Mouse (Mus musculus) heart, postnatal 0 days (tissue): ENCODE results near the gene Mrgpra6. TPM values are rescaled to one million over a fixed set of nuclear protein-coding genes. Genes with fewer than 3 reads are reported as not detected.

ENCODE experiments used
- ATAC-seq: fragments of 200-750 bp; cut with Nextera tagmentation; 2 replicates; pipeline ENCODE4 v1.8.0; 2017; ENCODE audit warnings: low read depth, moderate number of reproducible peaks, moderate library complexity; ENCODE audit not compliant: insufficient read depth
- DNase-seq: peaks from one replicate; pipeline ENCODE4 v3.0.0-alpha.2; 2016; ENCODE audit warnings: low spot score
- H3K27ac ChIP-seq: fragments of 300-500 bp; sonication (generic); 2 replicates; pipeline ENCODE4 v1.5.1; 2014; ENCODE audit warnings: low read depth, mild to moderate bottlenecking
- H3K27me3 ChIP-seq: fragments of 300-500 bp; sonication (generic); 2 replicates; pipeline ENCODE4 v1.6.1; 2014; ENCODE audit warnings: low read length, mixed read lengths; ENCODE audit not compliant: control insufficient read depth, insufficient read depth
- H3K36me3 ChIP-seq: fragments of 300-500 bp; sonication (generic); replicated peaks from 2 replicates; pipeline ENCODE4 v1.6.1; 2014; ENCODE audit warnings: low read length, mixed read lengths; ENCODE audit not compliant: control insufficient read depth, insufficient read depth
- H3K4me1 ChIP-seq: fragments of 300-500 bp; sonication (generic); 2 replicates; pipeline ENCODE4 v1.6.1; 2014; ENCODE audit warnings: antibody characterized with exemption; ENCODE audit not compliant: control insufficient read depth, insufficient read depth
- H3K4me2 ChIP-seq: fragments of 300-500 bp; sonication (generic); 2 replicates; pipeline ENCODE4 v1.6.1; 2014; ENCODE audit warnings: low read depth, mild to moderate bottlenecking, low read length, moderate library complexity
- H3K4me3 ChIP-seq: fragments of 300-500 bp; sonication (generic); 2 replicates; pipeline ENCODE4 v1.5.1; 2014; ENCODE audit warnings: low read depth, low read length
- H3K9ac ChIP-seq: fragments of 300-500 bp; sonication (generic); replicated peaks from 2 replicates; pipeline ENCODE4 v1.6.1; 2014; ENCODE audit warnings: low read depth, low read length, mixed read lengths
- H3K9me3 ChIP-seq: fragments of 300-500 bp; sonication (generic); replicated peaks from 2 replicates; pipeline ENCODE4 v1.6.1; 2016; ENCODE audit warnings: low read length; ENCODE audit not compliant: control insufficient read depth
- CTCF ChIP-seq: IDR thresholded peaks from 2 replicates; pipeline ENCODE4 v1.5.1; 2016; ENCODE audit warnings: antibody characterized with exemption, control low read depth, low read depth
- EP300 ChIP-seq: IDR thresholded peaks from 2 replicates; pipeline ENCODE4 v1.6.1; 2016; ENCODE audit warnings: antibody characterized with exemption, low read depth
- WGBS: fragments of 180-500 bp; shearing (Covaris S2); extraction: QIAGEN DNeasy Blood & Tissue Kit; methylation state at CpG from one replicate; pipeline ENCODE4 v1.1.7; 2014; 5-methylcytosine and 5-hydroxymethylcytosine counted together
- polyA plus RNA-seq: library from polyadenylated mRNA; unstranded; fragments of >200 nt; fragmentation: Nextera tagmentation; extraction: Ambion mirVana; gene quantifications from 2 replicates; pipeline ENCODE4 v1.2.1, GENCODE M21; 2015
- total RNA-seq: library from RNA; depleted of rRNA; stranded (reverse); fragments of >200 nt; gene quantifications from 2 replicates; pipeline ENCODE4 v1.2.3, GENCODE M21; 2014; ENCODE audit warnings: low replicate concordance; rRNA removed

The Mrgpra6 gene
- total RNA-seq, result not detected in 2 replicates
- not detected in 2 replicates for polyA plus RNA-seq

GRCm38 (mm10) chr7:47204830-47205229 lies at the start of gene Mrgpra6:
Gene Mrgpra6 (minus strand): TSS chr7:47204920.
- Histone ChIP-seq H3K4me3 (no peak within 1 kb of the TSS), H3K9me3 (no peaks in the 10 kb centered on the region), H3K4me2 (no peak within 1 kb of the TSS), H3K9ac (no peak within 1 kb of the TSS), H3K36me3 (no peaks in the 10 kb centered on the region), H3K4me1 (no peaks in the 10 kb centered on the region), H3K27ac (no peak within 1 kb of the TSS), H3K27me3 (no peaks in the 10 kb centered on the region)
- 51% methylated on average over 4 of the region's 4 CpGs for WGBS
- TF ChIP-seq CTCF (no peak), EP300 (no peak)
- DNase-seq, result no peak
- ATAC-seq, result no peak

DNA sequence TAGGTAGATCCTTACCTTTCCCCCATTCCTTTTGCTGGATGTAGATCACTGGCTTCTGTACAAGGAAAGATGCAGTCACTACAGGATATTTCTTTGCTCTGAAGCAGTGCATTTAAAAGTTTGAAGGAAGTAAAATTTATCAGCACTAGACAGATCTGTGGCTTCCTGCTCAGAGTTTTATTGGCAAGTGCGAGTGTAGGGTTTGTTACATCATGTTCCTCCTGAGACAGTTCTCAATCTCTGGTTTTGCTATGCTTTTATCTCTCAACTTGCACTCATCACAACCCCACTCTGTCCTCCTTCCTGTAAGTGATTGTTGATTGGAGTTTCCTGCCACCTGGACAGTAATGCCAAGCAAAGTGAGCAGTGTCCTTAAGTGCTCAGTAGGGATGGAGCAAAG lies 48.0 kb upstream of the Mrgpra6 start, which contains the start of gene Mrgpra9:
Gene Mrgpra9 (minus strand): TSS at position 79 of the 400 bp plus-strand sequence.
- no peak for TF ChIP-seq EP300
- TF ChIP-seq CTCF, result no peak
- ATAC-seq, result no peak
- no peak within 1 kb of the TSS for H3K4me2 ChIP-seq
- H3K27ac ChIP-seq, result no peak within 1 kb of the TSS
- 32% methylated on average over 1 of the region's 1 CpGs for WGBS
- no peak for DNase-seq
- no peak within 1 kb of the TSS for H3K9ac ChIP-seq
- no peaks in the 10 kb centered on the region for H3K4me1 ChIP-seq
- no peaks in the 10 kb centered on the region for H3K36me3 ChIP-seq
- no peaks in the 10 kb centered on the region for H3K9me3 ChIP-seq
- H3K4me3 ChIP-seq, result no peak within 1 kb of the TSS
- H3K27me3 ChIP-seq, result no peaks in the 10 kb centered on the region

DNA sequence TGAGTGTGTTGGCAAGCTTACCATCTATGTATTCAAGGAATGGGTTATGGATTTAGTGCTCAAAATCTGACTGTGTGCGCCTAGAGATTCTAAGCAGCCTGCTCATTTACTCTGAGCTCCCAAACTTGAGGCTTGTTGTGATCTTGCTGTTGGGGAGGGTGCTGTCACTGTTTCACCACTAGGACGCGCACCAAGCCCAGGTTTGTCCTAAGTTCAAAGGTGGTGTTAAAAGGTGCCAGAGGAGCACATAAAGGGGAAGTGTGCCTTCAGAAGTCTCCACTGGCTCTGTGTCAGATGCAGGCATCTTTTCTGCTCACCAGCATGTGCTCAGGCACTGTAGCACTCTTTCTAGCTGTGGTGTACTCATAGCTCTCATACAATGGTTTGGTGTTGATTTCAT lies 39.9 kb upstream of the Mrgpra6 start:
- TF ChIP-seq EP300 (no peak), CTCF (no peak)
- H3K4me2 ChIP-seq, result no peak overlapping the region
- H3K27ac ChIP-seq, result no peak overlapping the region
- no peak overlapping the region for H3K9ac ChIP-seq
- H3K9me3 ChIP-seq, result no peaks in the 10 kb centered on the region
- 44% methylated on average over 3 of the region's 3 CpGs for WGBS
- no peaks in the 10 kb centered on the region for H3K36me3 ChIP-seq
- DNase-seq (no peak), ATAC-seq (no peak)
- no peaks in the 10 kb centered on the region for H3K27me3 ChIP-seq
- no peak overlapping the region for H3K4me3 ChIP-seq
- H3K4me1 ChIP-seq, result no peaks in the 10 kb centered on the region

DNA sequence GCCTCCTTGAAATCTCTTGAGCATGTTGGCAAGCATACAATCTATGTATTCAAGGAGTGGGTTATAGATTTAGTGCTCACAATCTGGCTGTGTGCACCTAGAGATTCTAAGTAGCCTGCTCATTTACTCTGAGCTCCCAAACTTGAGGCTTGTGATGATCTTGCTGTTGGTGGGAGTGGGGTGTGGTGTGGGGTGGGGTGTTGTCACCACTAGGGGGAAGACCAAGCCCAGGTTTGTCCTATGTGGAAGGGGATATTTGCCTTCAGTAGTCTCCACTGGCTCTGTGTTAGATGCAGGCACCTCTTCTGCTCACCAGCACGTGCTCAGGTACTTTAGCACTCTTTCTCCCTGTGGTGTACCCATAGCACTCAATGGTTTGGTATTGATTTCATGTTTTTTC lies 9.4 kb downstream of the Mrgpra6 start:
- ATAC-seq (no peak), DNase-seq (no peak)
- Histone ChIP-seq H3K36me3 (no peaks in the 10 kb centered on the region), H3K27ac (no peak overlapping the region), H3K27me3 (no peaks in the 10 kb centered on the region), H3K4me3 (no peak overlapping the region), H3K9ac (no peak overlapping the region), H3K4me2 (no peak overlapping the region), H3K9me3 (no peaks in the 10 kb centered on the region), H3K4me1 (no peaks in the 10 kb centered on the region)
- no peak for TF ChIP-seq CTCF
- no peak for TF ChIP-seq EP300
- 50% methylated on average over 1 of the region's 1 CpGs for WGBS

GRCm38 (mm10) chr7:47170814-47171213 lies 33.9 kb downstream of the Mrgpra6 start:
- no peak overlapping the region for H3K9ac ChIP-seq
- H3K27me3 ChIP-seq, result no peaks in the 10 kb centered on the region
- TF ChIP-seq CTCF (no peak), EP300 (no peak)
- no peak overlapping the region for H3K4me2 ChIP-seq
- H3K4me1 ChIP-seq, result no peaks in the 10 kb centered on the region
- H3K36me3 ChIP-seq, result no peaks in the 10 kb centered on the region
- no peak overlapping the region for H3K27ac ChIP-seq
- WGBS, result 52% methylated on average over 5 of the region's 5 CpGs
- no peak overlapping the region for H3K4me3 ChIP-seq
- no peak for ATAC-seq
- no peak for DNase-seq
- no peaks in the 10 kb centered on the region for H3K9me3 ChIP-seq

DNA sequence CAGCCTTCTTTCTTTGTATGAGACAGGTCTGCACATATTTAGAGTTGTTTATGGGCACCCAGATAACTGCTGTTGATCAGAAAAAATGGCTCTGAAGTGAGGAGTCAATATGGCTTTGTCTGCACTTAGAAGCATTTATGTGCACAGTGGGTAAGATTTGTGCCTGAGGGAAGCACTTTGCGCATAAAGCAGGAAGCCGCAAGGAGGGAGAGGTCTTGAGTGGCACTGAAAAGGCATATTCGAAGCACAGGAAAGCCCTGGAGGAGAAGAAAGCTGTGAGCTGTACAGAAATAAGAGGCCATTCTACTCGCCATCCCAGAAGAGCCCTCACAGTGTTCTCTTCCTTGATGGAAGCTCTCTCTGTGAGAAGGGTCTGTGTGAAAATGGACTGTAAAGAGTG lies 39.7 kb downstream of the Mrgpra6 start:
- Histone ChIP-seq H3K4me1 (no peaks in the 10 kb centered on the region), H3K9me3 (no peaks in the 10 kb centered on the region), H3K27me3 (no peaks in the 10 kb centered on the region), H3K9ac (no peak overlapping the region), H3K27ac (no peak overlapping the region), H3K4me3 (no peak overlapping the region), H3K36me3 (no peaks in the 10 kb centered on the region), H3K4me2 (no peak overlapping the region)
- WGBS, result 59% methylated on average over 4 of the region's 4 CpGs
- no peak for TF ChIP-seq EP300
- TF ChIP-seq CTCF, result no peak
- DNase-seq (no peak), ATAC-seq (no peak)
